Comparison of ENCODE assay signal across 16 mouse cellular contexts in genomic region chr13:77043375-77043774, GRCm38 (mm10).
"Had no signal": no experiment of that assay in that cellular context is flagged by ENCODE, and none has a peak within 500 bp of the region (broad histone marks: within the 10 kb centered on the region; RNA-seq: fewer than 3 reads in every experiment).

No protein-coding gene starts in this region.

- DNase-seq: liver, postnatal 0 days; lung, adult 2 months; lung, postnatal 14 days; lung, postnatal 36 days; right cerebral cortex, postnatal 14 days; thymus, adult 2 months; thymus, postnatal 25 days; thymus, postnatal 4 days had no signal

- H3K27ac ChIP-seq: lung, embryonic 15.5 days; macrophage; midbrain, embryonic 12.5 days; midbrain, embryonic 15.5 days; neural tube, embryonic 12.5 days; stomach, embryonic 15.5 days; stomach, postnatal 0 days had no signal

- H3K4me3 ChIP-seq: lung, embryonic 15.5 days; megakaryocyte, embryonic 14.5 days; midbrain, embryonic 12.5 days; midbrain, embryonic 15.5 days; neural tube, embryonic 12.5 days; stomach, embryonic 15.5 days had no signal
